In the genomic region with DNA sequence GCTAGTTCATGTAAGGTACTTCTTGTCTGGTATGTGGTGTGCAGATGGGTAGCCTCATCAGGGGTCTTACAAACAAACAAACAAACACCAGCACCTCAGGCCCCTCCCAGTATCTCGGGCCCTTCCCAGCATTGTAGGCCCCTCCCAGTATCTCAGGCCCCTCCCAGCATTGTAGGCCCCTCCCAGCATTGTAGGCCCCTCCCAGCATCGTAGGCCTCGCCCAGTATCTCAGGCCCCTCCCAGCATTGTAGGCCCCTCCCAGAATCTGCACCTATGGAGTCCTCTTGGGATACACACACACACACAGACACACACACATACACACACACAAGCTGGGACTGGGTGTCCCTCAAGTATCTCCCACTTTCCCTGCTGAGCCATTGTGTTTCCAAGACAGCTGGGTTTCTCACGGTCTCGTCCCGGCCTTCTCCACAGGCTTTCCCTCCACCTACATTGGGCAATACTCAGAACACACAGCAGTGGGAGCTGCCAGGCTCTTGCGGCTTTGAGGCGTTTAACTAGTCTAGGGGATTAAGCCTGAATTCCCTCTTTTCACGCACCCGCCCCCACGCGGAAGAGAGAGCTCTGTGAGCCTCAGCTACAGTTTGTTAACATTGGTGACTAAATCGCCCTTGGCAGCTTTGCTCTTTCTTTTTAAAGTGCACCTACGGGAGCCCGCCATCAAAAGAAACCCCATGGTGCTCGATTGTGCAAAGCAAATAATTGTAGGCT, we compare ENCODE assay signal across 13 mouse cellular contexts.
DNase-seq lines count a peak whose midpoint lies in the region; ATAC-seq and TF ChIP-seq lines count a peak whose summit lies in the region.
"Had no signal": no experiment of that assay in that cellular context is flagged by ENCODE, and none has a peak within 500 bp of the region (broad histone marks: within the 10 kb centered on the region; RNA-seq: fewer than 3 reads in every experiment).

No protein-coding gene starts in this region.

- H3K36me3 ChIP-seq in forebrain, embryonic 11.5 days (ENCODE audit: control insufficient read depth, insufficient read depth, low read length): no peaks in the 10 kb centered on the region
- H3K36me3 ChIP-seq in liver, postnatal 0 days (replicated peaks; ENCODE audit: insufficient read depth, low read length): no peaks in the 10 kb centered on the region
- H3K36me3 ChIP-seq: embryonic facial prominence, embryonic 12.5 days; heart, embryonic 15.5 days had no signal

- peaks cover 10% of the 10 kb centered on the region for H3K27me3 ChIP-seq in forebrain, embryonic 11.5 days (ENCODE audit: control insufficient read depth, insufficient read depth, low read length)
- no peaks in the 10 kb centered on the region for H3K27me3 ChIP-seq in liver, postnatal 0 days (ENCODE audit: insufficient read depth, low read length)
- no peaks in the 10 kb centered on the region for H3K27me3 ChIP-seq in cerebellum, adult 2 months (ENCODE audit: control insufficient read depth, insufficient read depth, low read length)
- H3K27me3 ChIP-seq: embryonic facial prominence, embryonic 12.5 days; heart, embryonic 15.5 days had no signal

- H3K27ac ChIP-seq in left cerebral cortex, adult 2 months: no peak overlapping the region
- no peak overlapping the region for H3K27ac ChIP-seq in forebrain, embryonic 11.5 days (ENCODE audit: low read depth, low read length)
- no peak overlapping the region for H3K27ac ChIP-seq in liver, postnatal 0 days (ENCODE audit: low read depth)
- H3K27ac ChIP-seq in cerebellum, adult 2 months (ENCODE audit: insufficient read depth, low read length): no peak overlapping the region
- H3K27ac ChIP-seq: embryonic facial prominence, embryonic 12.5 days; heart, embryonic 15.5 days; macrophage had no signal

- TF ChIP-seq EP300 in liver, postnatal 0 days (IDR thresholded peaks at IDR 0.05; ENCODE audit: low read depth): no peak

- no peak overlapping the region for H3K9ac ChIP-seq in forebrain, embryonic 11.5 days (ENCODE audit: low read length)
- no peak overlapping the region for H3K9ac ChIP-seq in liver, postnatal 0 days (replicated peaks)
- H3K9ac ChIP-seq: embryonic facial prominence, embryonic 12.5 days; heart, embryonic 15.5 days had no signal

- ATAC-seq in forebrain, embryonic 11.5 days (replicated peaks; ENCODE audit: low FRiP score): peak; percentile 77
- ATAC-seq in liver, postnatal 0 days: no peak
- ATAC-seq: CD4-positive, CD25-positive, alpha-beta regulatory T cell, adult 4 months had no signal

- no peaks in the 10 kb centered on the region for H3K9me3 ChIP-seq in forebrain, embryonic 11.5 days (ENCODE audit: control insufficient read depth, low read length)
- no peaks in the 10 kb centered on the region for H3K9me3 ChIP-seq in liver, postnatal 0 days (ENCODE audit: low read length)
- H3K9me3 ChIP-seq: embryonic facial prominence, embryonic 12.5 days; heart, embryonic 15.5 days had no signal

- H3K4me2 ChIP-seq in forebrain, embryonic 11.5 days (ENCODE audit: low read depth, low read length, severe bottlenecking): no peak overlapping the region
- no peak overlapping the region for H3K4me2 ChIP-seq in liver, postnatal 0 days (ENCODE audit: low read depth, low read length)
- H3K4me2 ChIP-seq: embryonic facial prominence, embryonic 12.5 days; heart, embryonic 15.5 days had no signal

- 23% methylated on average over 16 of the region's 16 CpGs for WGBS in forebrain, embryonic 11.5 days
- 68% methylated on average over 16 of the region's 16 CpGs for WGBS in liver, postnatal 0 days (ENCODE audit: insufficient replicate concordance)
- WGBS in cerebellum, adult 2 months: 45% methylated on average over 16 of the region's 16 CpGs

- intact Hi-C loops in left cerebral cortex, adult 2 months (cut with DNase I): loop anchor here (2.0 kb wide), 1 partner anchor 72 kb away; no protein-coding TSS in a partner anchor
- intact Hi-C loops in left cerebral cortex, postnatal 4 days (cut with DNase I): no loop called here
- intact Hi-C loops in left cerebral cortex, postnatal 25 days (cut with DNase I): no loop called here

- peaks cover 3% of the 10 kb centered on the region; the same call in 1 of the 2 replicates for H3K4me1 ChIP-seq in forebrain, embryonic 11.5 days (replicated peaks; ENCODE audit: control insufficient read depth, insufficient read depth, low read length)
- no peaks in the 10 kb centered on the region for H3K4me1 ChIP-seq in liver, postnatal 0 days (ENCODE audit: insufficient read depth)
- no peaks in the 10 kb centered on the region for H3K4me1 ChIP-seq in cerebellum, adult 2 months (ENCODE audit: control insufficient read depth, insufficient read depth, low read length)
- H3K4me1 ChIP-seq: embryonic facial prominence, embryonic 12.5 days; heart, embryonic 15.5 days had no signal

- no peak for TF ChIP-seq POLR2A in cerebellum, adult 2 months (IDR thresholded peaks at IDR 0.05; ENCODE audit: borderline replicate concordance, insufficient read depth, low read length)

- peak; percentile 6 for TF ChIP-seq CTCF in left cerebral cortex, adult 2 months (IDR thresholded peaks at IDR 0.05)
- no peak for TF ChIP-seq CTCF in liver, postnatal 0 days (IDR thresholded peaks at IDR 0.05; ENCODE audit: low read depth)
- no peak for TF ChIP-seq CTCF in cerebellum, adult 2 months (IDR thresholded peaks at IDR 0.05; ENCODE audit: borderline replicate concordance, insufficient read depth, low read depth, low read length)

- H3K4me3 ChIP-seq in left cerebral cortex, adult 2 months: no peak overlapping the region
- no peak overlapping the region for H3K4me3 ChIP-seq in forebrain, embryonic 11.5 days (ENCODE audit: low read depth, low read length)
- no peak overlapping the region for H3K4me3 ChIP-seq in liver, postnatal 0 days (ENCODE audit: low read depth, low read length)
- no peak overlapping the region for H3K4me3 ChIP-seq in cerebellum, adult 2 months (replicated peaks; ENCODE audit: insufficient read depth, low read depth, low read length)
- H3K4me3 ChIP-seq: embryonic facial prominence, embryonic 12.5 days; heart, embryonic 15.5 days had no signal

- DNase-seq in left cerebral cortex, adult 2 months (ENCODE audit: extremely low spot score in 1 of 2, low spot score in 2 of 2): peak; percentile 42 to 54
- no peak for DNase-seq in left cerebral cortex, postnatal 4 days
- DNase-seq in forebrain, embryonic 11.5 days (ENCODE audit: low spot score): peak; percentile 74
- DNase-seq in left cerebral cortex, postnatal 25 days (ENCODE audit: low spot score in 2 of 2): peak; percentile 42 to 66
- peak; percentile 40 for DNase-seq in right cerebral cortex, postnatal 14 days
- no peak for DNase-seq in liver, postnatal 0 days
- no peak for DNase-seq in cerebellum, adult 2 months
- no peak for DNase-seq in urinary bladder, adult 18-20 months (ENCODE audit: low spot score in 2 of 2)
- DNase-seq: kidney, postnatal 10 days had no signal

Comparison
In these comparisons a context has a peak if more than half of its experiments do, and no peak if none do; other contexts are left out.
1. DNase-seq: peak in left cerebral cortex, adult 2 months (2 of 2), forebrain, embryonic 11.5 days (single experiment), left cerebral cortex, postnatal 25 days (2 of 2) and right cerebral cortex, postnatal 14 days (single experiment); none in left cerebral cortex, postnatal 4 days (single experiment), liver, postnatal 0 days (single experiment), cerebellum, adult 2 months (0 of 2) and urinary bladder, adult 18-20 months (0 of 2).